Mouse (Mus musculus) left cerebral cortex, adult 8-10 months (tissue): ENCODE data around the gene Efcab2. TPM values are rescaled to one million over a fixed set of nuclear protein-coding genes. Genes with fewer than 3 reads are reported as not detected.
A peak's percentile ranks its signal among the peaks of the same experiment; 100 is the strongest.
"Not testable (repeated sequence)": the region's sequence is repeated elsewhere in the genome, so short reads cannot be mapped to it uniquely, and the experiment has no call there.

Experiments
- DNase-seq, 2 experiments: peaks; one replicate each; pipeline ENCODE4 v3.0.0; 2022; ENCODE audit warnings: low spot score in 2 of 2
- total RNA-seq, 4 experiments: library from RNA; stranded (reverse); gene quantifications; 2 replicates each; pipeline ENCODE4 v1.2.4; 2022

The Efcab2 gene
- total RNA-seq, 4 experiments from 2014 or later: 10.0 to 14.8 (median 13.1) TPM

GRCm38 (mm10) chr1:178401960-178402359, 3.9 kb upstream of the Efcab2 start:
- DNase-seq: no peak

GRCm38 (mm10) chr1:178405445-178405911, 407 bp upstream of the Efcab2 start:
- DNase-seq: peak; percentile 48 to 77

- DNase-seq: no peak
These were observed 1.1 kb downstream of the Efcab2 start for GRCm38 (mm10) chr1:178406765-178407645.

GRCm38 (mm10) chr1:178407651-178408050, 1.8 kb downstream of the Efcab2 start:
- no peak for DNase-seq

GRCm38 (mm10) chr1:178408901-178409361, 3.0 kb downstream of the Efcab2 start:
- DNase-seq: no peak

GRCm38 (mm10) chr1:178413367-178413766, 7.5 kb downstream of the Efcab2 start:
- not testable (repeated sequence) for DNase-seq

- DNase-seq: no peak
These were observed 13.7 kb downstream of the Efcab2 start for GRCm38 (mm10) chr1:178419608-178420007.

GRCm38 (mm10) chr1:178423662-178424061, 17.8 kb downstream of the Efcab2 start:
- DNase-seq: no peak

- DNase-seq: no peak
These were observed 25.9 kb downstream of the Efcab2 start for GRCm38 (mm10) chr1:178431619-178432444.

GRCm38 (mm10) chr1:178433619-178434018, 27.7 kb downstream of the Efcab2 start:
- DNase-seq: no peak

GRCm38 (mm10) chr1:178444407-178444806, 38.5 kb downstream of the Efcab2 start:
- DNase-seq: no peak

GRCm38 (mm10) chr1:178447036-178447435, 41.2 kb downstream of the Efcab2 start:
- DNase-seq: no peak

GRCm38 (mm10) chr1:178448271-178448744, 42.4 kb downstream of the Efcab2 start:
- peak in 1 of 2 experiments; percentile 12 for DNase-seq

- peak; percentile 58 to 60 for DNase-seq
These were observed 43.3 kb downstream of the Efcab2 start for GRCm38 (mm10) chr1:178449172-178449571.

GRCm38 (mm10) chr1:178449933-178450332, 44.0 kb downstream of the Efcab2 start:
- no peak for DNase-seq

GRCm38 (mm10) chr1:178454125-178454524, 48.2 kb downstream of the Efcab2 start:
- peak in 1 of 2 experiments; percentile 24 for DNase-seq

- DNase-seq: no peak
These were observed 49.2 kb downstream of the Efcab2 start for GRCm38 (mm10) chr1:178455120-178455519.

GRCm38 (mm10) chr1:178458029-178458428, 52.1 kb downstream of the Efcab2 start:
- DNase-seq: no peak

GRCm38 (mm10) chr1:178463712-178464111, 57.8 kb downstream of the Efcab2 start:
- peak; percentile 59 to 72 for DNase-seq

- DNase-seq: no peak
These were observed 58.3 kb downstream of the Efcab2 start for GRCm38 (mm10) chr1:178464140-178464539.

- DNase-seq: no peak
These were observed 61.7 kb downstream of the Efcab2 start for GRCm38 (mm10) chr1:178467594-178467993.

GRCm38 (mm10) chr1:178468280-178468679, 62.4 kb downstream of the Efcab2 start:
- DNase-seq: no peak
